Mouse (Mus musculus) spleen, adult 2 months (tissue): ENCODE results near the gene Nkx2-1. TPM values are rescaled to one million over a fixed set of nuclear protein-coding genes. Genes with fewer than 3 reads are reported as not detected.
A peak's percentile ranks its signal among the peaks of the same experiment; 100 is the strongest.

ENCODE experiments used
- DNase-seq, 2 experiments: peaks; one replicate each; pipeline versions ENCODE4 v3.0.0 to v3.0.0-alpha.2; 2012 to 2021; ENCODE audit warnings: low spot score in 2 of 2, low read depth in 1 of 2
- H3K27ac ChIP-seq: fragments of 200-500 bp; 2 replicates; pipeline ENCODE4 v1.5.1; 2012; ENCODE audit warnings: low read length, inconsistent platforms; ENCODE audit not compliant: insufficient read depth
- H3K27me3 ChIP-seq: fragments of 200-500 bp; 2 replicates; pipeline ENCODE4 v1.6.1; 2012; ENCODE audit warnings: mild to moderate bottlenecking, moderate library complexity, low read length, inconsistent platforms; ENCODE audit not compliant: control insufficient read depth, insufficient read depth
- H3K36me3 ChIP-seq: fragments of 200-500 bp; 2 replicates; pipeline ENCODE4 v1.6.1; 2012; ENCODE audit warnings: mild to moderate bottlenecking, low read length, inconsistent platforms; ENCODE audit not compliant: control insufficient read depth, insufficient read depth
- H3K4me1 ChIP-seq: fragments of 200-500 bp; 2 replicates; pipeline ENCODE4 v1.6.1; 2011; ENCODE audit warnings: inconsistent platforms; ENCODE audit not compliant: control insufficient read depth, insufficient read depth, insufficient read length
- H3K4me3 ChIP-seq: fragments of 200-500 bp; 2 replicates; pipeline ENCODE4 v1.5.1; 2011; ENCODE audit warnings: mild to moderate bottlenecking, inconsistent platforms; ENCODE audit not compliant: insufficient read depth, insufficient read length; ENCODE audit errors: extremely low read depth
- CTCF ChIP-seq: fragments of 200-500 bp; IDR thresholded peaks from 2 replicates; pipeline ENCODE4 v1.5.1; 2011; ENCODE audit warnings: mild to moderate bottlenecking, inconsistent platforms; ENCODE audit not compliant: insufficient read depth, insufficient read length, insufficient replicate concordance; ENCODE audit errors: extremely low read depth
- POLR2A ChIP-seq: fragments of 200-500 bp; IDR thresholded peaks from 2 replicates; pipeline ENCODE4 v1.6.1; 2011; ENCODE audit warnings: low read depth, low read length, inconsistent platforms
- WGBS: fragments of 180-500 bp; shearing (Covaris S2); methylation state at CpG from one replicate; pipeline ENCODE4 v1.1.7; 2018; 5-methylcytosine and 5-hydroxymethylcytosine counted together
- polyA plus RNA-seq: library from polyadenylated mRNA; depleted of rRNA; stranded (reverse); fragments of >200 nt; gene quantifications from 2 replicates; pipeline ENCODE4 v1.2.3, GENCODE M21; 2012; rRNA removed

Gene Nkx2-1
- polyA plus RNA-seq: not detected in 2 replicates

DNA sequence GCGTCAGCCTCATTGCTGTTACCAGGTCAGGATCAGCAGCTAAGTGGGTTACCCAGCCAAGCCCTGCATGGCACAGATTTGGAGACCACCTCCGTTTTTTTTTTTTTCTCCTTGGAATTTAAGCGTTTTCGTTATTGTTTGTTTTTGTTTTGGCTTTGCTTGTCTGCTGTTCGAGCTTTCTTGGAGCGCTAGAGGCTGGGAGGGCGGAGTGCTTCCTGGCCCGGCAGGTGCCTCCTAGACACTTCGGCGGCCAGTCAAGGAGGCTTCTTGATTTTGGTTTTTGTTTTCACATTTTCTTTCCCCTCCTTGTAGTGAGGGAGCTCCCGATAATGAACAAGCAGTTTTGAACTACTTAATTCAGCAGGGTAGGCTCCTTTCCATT is at the start of gene Nkx2-1:
Nkx2-1 (minus strand) TSS at position 25 of the 382 bp plus-strand sequence.
- Histone ChIP-seq H3K4me1 (no peaks in the 10 kb centered on the region), H3K36me3 (no peaks in the 10 kb centered on the region), H3K4me3 (no peak within 1 kb of the TSS), H3K27ac (no peak within 1 kb of the TSS), H3K27me3 (peaks cover 30% of the 10 kb centered on the region)
- DNase-seq: no peak
- 5% methylated on average over 11 of the region's 11 CpGs for WGBS
- TF ChIP-seq CTCF (no peak), POLR2A (no peak)

DNA sequence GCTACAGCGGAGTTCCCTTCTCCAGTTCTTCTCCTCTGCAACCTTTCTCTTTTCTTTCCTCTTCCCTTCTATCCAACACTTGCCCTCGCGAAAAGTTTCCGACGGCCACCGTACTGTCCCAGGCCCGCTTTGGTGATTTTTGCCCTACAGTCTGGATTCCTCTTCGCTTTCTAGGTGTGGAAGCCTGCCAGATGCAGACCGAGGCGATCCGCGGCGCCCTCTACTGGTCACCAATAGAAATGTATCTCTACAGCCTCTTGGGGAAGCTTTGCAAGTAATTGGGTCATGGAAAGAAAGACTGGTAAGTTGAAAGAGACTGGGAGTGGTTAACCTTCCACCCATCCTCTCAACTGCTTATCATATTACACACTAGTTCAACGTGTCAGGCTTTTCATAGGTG is 4.4 kb upstream of the Nkx2-1 start:
- 6% methylated on average over 14 of the region's 14 CpGs for WGBS
- DNase-seq: no peak
- peak; percentile 25; the same call in 1 of the 2 replicates for TF ChIP-seq CTCF
- TF ChIP-seq POLR2A: no peak
- H3K4me3 ChIP-seq: no peak overlapping the region
- no peak overlapping the region for H3K27ac ChIP-seq
- no peaks in the 10 kb centered on the region for H3K4me1 ChIP-seq
- H3K27me3 ChIP-seq: peaks cover 7% of the 10 kb centered on the region
- no peaks in the 10 kb centered on the region for H3K36me3 ChIP-seq

DNA sequence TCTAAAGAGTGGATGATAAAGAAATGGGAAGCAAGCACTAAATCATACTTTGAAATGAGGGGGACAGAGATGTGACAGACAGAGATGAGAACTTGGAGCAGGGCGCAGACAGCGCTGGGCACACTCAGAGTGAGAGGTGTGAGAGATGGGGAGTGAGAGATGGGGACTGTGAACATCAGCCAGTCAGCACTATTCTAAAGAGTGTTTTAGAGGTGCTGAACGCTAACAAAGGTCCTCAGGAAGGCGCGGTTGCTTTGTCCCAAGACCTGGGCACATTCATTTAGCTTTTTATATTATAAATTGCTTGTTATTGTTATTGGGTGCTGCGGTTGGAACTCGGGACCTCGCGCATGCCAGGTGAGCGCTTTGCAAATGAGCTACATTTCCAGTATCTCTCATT is 3.9 kb upstream of the Nkx2-1 start:
- Histone ChIP-seq H3K36me3 (no peaks in the 10 kb centered on the region), H3K27me3 (peaks cover 12% of the 10 kb centered on the region), H3K27ac (no peak overlapping the region), H3K4me1 (no peaks in the 10 kb centered on the region), H3K4me3 (no peak overlapping the region)
- WGBS: 10% methylated on average over 10 of the region's 10 CpGs
- TF ChIP-seq POLR2A (no peak), CTCF (no peak)
- no peak for DNase-seq

DNA sequence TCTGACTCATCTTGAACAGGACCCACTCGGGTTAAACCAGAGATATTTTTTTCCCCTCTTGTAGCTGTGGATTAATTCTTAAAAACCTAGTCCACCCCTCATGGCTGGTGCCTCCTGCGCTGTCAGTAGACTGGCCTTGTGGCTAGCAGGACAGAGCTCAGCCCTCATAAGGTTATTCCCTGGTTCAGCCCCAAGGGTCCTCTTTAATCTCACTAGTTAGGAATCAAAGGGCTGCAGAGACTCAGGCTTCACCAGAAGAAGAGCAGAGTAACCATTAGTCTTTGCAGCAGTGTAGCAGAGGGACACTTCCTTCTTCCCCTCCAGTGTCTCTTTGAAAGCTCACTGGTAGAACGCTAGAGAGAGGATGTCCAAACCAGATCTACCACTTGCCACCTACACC is 1.9 kb upstream of the Nkx2-1 start:
- H3K27me3 ChIP-seq: peaks cover 23% of the 10 kb centered on the region
- WGBS: 7% methylated on average over 3 of the region's 3 CpGs

DNA sequence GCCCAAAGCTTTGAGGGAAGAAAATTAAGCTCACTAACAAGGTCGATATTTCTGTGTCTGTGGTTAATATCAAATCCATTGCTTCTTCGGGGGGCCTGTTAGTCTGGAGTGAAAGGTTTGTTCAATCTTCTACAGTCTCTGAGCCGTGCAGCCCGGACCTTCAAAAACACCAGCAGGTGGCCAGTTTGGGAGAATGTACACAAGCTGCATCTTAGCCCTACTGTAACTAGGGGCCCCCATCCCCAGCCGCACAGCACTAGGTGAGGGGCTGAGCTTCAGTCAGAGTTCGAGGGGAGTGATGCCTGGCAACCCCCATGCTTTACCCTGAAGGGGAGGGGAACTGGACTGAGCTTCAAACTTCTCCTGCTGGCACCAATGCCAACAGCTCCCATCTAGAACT is 1.2 kb upstream of the Nkx2-1 start:
- no peak for DNase-seq
- Histone ChIP-seq H3K36me3 (no peaks in the 10 kb centered on the region), H3K4me1 (no peaks in the 10 kb centered on the region), H3K27ac (no peak overlapping the region), H3K4me3 (no peak overlapping the region), H3K27me3 (peaks cover 30% of the 10 kb centered on the region)
- TF ChIP-seq POLR2A (no peak), CTCF (no peak)
- 5% methylated on average over 6 of the region's 6 CpGs for WGBS

More for the DNA sequence above, 1.9 kb upstream of the Nkx2-1 start:
- Histone ChIP-seq H3K4me1 (no peaks in the 10 kb centered on the region), H3K27ac (no peak overlapping the region), H3K4me3 (no peak overlapping the region), H3K36me3 (no peaks in the 10 kb centered on the region)
- no peak for DNase-seq
- TF ChIP-seq POLR2A (no peak), CTCF (no peak)

DNA sequence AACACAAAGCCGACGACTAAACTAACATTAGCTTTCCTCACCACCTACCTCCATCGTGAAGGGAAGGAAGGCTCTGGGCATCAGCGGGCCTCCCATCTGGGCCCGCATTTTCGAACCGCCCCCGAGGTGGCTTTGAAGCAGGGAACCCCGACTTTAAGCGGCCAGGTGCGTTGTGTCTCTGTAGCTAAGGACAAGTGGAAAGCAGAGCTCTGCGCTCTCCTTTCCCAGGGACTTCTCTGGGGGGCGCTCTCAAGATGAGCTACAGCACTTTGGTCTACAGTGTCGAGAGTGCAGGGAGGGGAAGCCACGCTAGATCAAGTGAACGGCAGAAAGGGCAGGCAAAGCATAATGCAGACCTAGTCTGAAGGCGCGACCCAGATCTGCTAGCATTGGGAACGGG is 634 bp upstream of the Nkx2-1 start:
- H3K27ac ChIP-seq: no peak overlapping the region
- no peaks in the 10 kb centered on the region for H3K36me3 ChIP-seq
- DNase-seq: no peak
- no peak overlapping the region for H3K4me3 ChIP-seq
- TF ChIP-seq POLR2A (no peak), CTCF (no peak)
- 5% methylated on average over 19 of the region's 19 CpGs for WGBS
- H3K27me3 ChIP-seq: peaks cover 30% of the 10 kb centered on the region
- no peaks in the 10 kb centered on the region for H3K4me1 ChIP-seq

DNA sequence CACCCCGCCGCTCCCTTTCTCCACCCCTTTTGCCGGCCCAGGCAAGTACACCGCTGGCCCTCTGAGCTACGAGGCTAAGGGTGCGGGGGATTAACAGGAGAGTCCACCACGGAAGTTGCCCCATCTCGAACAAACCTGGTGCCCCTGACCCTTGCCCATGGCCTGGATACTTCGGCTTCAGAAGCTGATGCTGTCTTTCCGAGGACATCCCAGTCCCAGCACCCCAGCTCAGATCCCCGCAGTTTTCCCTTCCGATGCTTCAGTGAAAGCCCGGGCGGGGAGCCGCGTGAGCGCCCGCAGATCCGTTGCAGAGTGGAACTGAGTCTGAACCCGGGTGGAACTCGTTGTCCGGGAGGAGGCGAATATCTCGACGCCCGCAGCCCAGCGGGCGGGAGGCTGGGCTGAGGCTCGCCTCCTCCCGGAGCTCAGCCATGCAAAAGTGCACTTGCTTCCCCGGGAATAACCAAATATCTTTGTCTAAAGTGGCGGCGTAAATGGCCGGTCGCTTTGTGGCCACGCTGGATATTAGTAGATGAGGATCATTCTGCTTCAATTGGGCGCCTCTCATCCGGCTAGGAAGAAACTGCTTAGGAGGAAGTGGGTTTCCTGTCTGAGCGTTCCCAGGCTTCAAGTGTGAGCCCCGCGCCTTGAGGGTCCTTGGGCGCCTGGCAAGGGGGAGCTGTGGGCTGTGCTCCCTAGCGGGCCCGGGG is 379 bp downstream of the Nkx2-1 start:
- H3K4me3 ChIP-seq: no peak overlapping the region
- H3K27me3 ChIP-seq: peaks cover 30% of the 10 kb centered on the region
- no peaks in the 10 kb centered on the region for H3K36me3 ChIP-seq
- no peak for DNase-seq
- H3K4me1 ChIP-seq: no peaks in the 10 kb centered on the region
- TF ChIP-seq CTCF: no peak
- TF ChIP-seq POLR2A: no peak
- 5% methylated on average over 44 of the region's 44 CpGs for WGBS
- H3K27ac ChIP-seq: no peak overlapping the region
